Mouse (Mus musculus) forebrain, embryonic 10.5 days (tissue): Measurements from ENCODE around the gene Smyd3. TPM values are rescaled to one million over a fixed set of nuclear protein-coding genes. Genes with fewer than 3 reads are reported as not detected.
"Not testable (repeated sequence)": the region's sequence is repeated elsewhere in the genome, so short reads cannot be mapped to it uniquely, and the experiment has no call there.

Experiments used
- DNase-seq: peaks from one replicate; pipeline ENCODE4 v3.0.0-alpha.2; 2017; ENCODE audit warnings: low spot score; ENCODE audit errors: extremely low spot score
- H3K27ac ChIP-seq: fragments of 300-500 bp; sonication (generic); 2 replicates; pipeline ENCODE4 v1.5.1; 2016; ENCODE audit warnings: mild to moderate bottlenecking
- H3K27me3 ChIP-seq: fragments of 300-500 bp; sonication (generic); 2 replicates; pipeline ENCODE4 v1.6.1; 2016; ENCODE audit warnings: mild to moderate bottlenecking; ENCODE audit not compliant: poor library complexity, severe bottlenecking
- H3K36me3 ChIP-seq: fragments of 300-500 bp; sonication (generic); replicated peaks from 2 replicates; pipeline ENCODE4 v1.6.1; 2016; ENCODE audit warnings: mild to moderate bottlenecking, moderate library complexity
- H3K4me1 ChIP-seq: fragments of 300-500 bp; sonication (generic); 2 replicates; pipeline ENCODE4 v1.6.1; 2016
- H3K4me3 ChIP-seq: fragments of 300-500 bp; sonication (generic); 2 replicates; pipeline ENCODE4 v1.5.1; 2016; ENCODE audit warnings: mild to moderate bottlenecking, moderate library complexity
- H3K9me3 ChIP-seq: fragments of 300-500 bp; sonication (generic); 2 replicates; pipeline ENCODE4 v1.6.1; 2016; ENCODE audit warnings: mild to moderate bottlenecking, moderate library complexity
- WGBS: fragments of 180-500 bp; shearing (Covaris S2); methylation state at CpG from one replicate; pipeline ENCODE4 v1.1.7; 2016; 5-methylcytosine and 5-hydroxymethylcytosine counted together
- polyA plus RNA-seq: library from polyadenylated mRNA; unstranded; fragments of >200 nt; fragmentation: Nextera tagmentation; extraction: Ambion mirVana; gene quantifications from 2 replicates; pipeline ENCODE4 v1.2.1, GENCODE M21; 2016

Gene Smyd3
- polyA plus RNA-seq, 1 experiment from 2014 or later = 18.0 TPM

DNA sequence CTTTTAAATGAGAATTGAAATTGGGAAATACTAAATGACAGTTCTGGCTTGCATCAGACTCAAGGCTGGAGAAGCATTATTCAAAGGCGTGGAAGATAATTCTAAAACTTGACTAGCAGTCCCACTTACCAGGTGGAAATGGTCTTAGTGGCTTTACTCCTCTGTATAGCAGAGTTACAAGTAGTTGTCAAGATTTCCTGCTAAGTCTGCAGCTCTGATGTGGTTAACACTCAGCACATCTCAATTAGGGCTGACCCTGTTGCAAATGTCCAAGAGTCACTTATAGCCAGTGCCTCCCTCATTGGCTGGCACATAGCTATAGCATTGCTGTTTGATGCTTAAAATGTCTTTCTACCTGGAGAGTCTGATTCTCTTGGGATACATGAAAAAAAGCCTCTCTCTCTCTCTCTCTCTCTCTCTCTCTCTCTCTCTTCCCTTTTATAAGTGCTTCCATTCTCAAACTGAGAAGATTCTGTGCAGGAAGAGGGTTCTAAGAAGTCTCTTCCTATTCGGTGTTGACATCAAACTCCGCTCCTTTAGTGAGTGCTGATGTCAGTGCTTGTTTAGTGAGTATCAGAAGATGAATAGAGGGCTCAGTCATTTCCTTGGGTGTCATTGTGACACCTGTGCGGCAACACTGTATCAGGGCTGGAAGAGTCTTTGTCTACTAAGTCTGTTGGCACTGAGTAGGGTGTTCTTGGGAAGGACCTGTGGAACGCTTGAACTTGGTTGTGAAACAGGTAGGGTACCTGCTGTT, 31.3 kb upstream of the Smyd3 start:
- Histone ChIP-seq H3K27me3 (no peaks in the 10 kb centered on the region), H3K4me1 (peaks cover 32% of the 10 kb centered on the region), H3K9me3 (no peaks in the 10 kb centered on the region), H3K36me3 (no peaks in the 10 kb centered on the region), H3K4me3 (no peak overlapping the region), H3K27ac (no peak overlapping the region)
- no peak for DNase-seq
- 90% methylated on average over 5 of the region's 5 CpGs for WGBS

DNA sequence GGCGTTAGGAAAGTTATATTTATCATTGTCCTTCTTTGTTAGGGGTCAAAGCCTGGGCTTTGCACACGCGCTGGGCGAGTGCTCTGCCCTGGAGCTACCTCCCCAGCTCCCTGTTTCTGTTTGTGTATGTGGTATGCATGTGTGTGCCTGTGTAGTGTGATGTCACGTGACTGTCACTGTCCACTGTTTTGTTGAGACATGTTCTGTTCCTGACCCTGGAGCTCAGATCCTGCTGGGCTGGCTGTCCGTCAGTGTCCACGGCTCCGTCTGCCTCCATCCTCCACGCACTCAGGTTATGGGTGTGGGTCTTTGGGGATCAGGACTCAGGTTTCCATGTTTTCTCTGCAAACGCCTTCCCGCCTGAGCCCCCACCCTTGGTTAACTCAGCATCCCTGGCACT, 30.4 kb upstream of the Smyd3 start:
- Histone ChIP-seq H3K4me1 (peaks cover 32% of the 10 kb centered on the region), H3K36me3 (no peaks in the 10 kb centered on the region), H3K4me3 (no peak overlapping the region), H3K27me3 (no peaks in the 10 kb centered on the region), H3K9me3 (no peaks in the 10 kb centered on the region), H3K27ac (no peak overlapping the region)
- 77% methylated on average over 11 of the region's 11 CpGs for WGBS
- DNase-seq = no peak

DNA sequence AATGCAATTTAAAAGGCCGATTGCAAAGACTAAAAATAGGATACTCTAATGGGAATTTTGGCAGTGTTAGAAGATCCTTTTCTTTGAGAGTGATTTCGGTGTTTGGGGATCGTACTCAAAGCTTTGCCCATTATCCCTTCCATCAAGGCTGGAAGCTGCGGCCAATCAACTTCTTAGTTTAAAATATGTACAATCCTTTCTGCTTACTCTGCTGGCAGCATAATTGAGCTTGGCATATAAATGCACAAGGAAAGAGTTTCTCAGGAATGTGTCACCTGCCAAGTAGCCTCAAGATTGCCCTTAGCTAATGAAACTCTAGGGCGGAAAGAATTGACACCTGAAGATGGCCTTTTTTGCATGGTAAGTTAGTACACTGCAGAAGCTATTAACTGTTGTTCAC, 29.3 kb upstream of the Smyd3 start:
- H3K27me3 ChIP-seq = no peaks in the 10 kb centered on the region
- peak overlapping the region; percentile 88 for H3K4me3 ChIP-seq
- H3K4me1 ChIP-seq = peaks cover 29% of the 10 kb centered on the region
- H3K36me3 ChIP-seq = no peaks in the 10 kb centered on the region
- WGBS = 22% methylated on average over 5 of the region's 5 CpGs
- H3K9me3 ChIP-seq = no peaks in the 10 kb centered on the region
- H3K27ac ChIP-seq = peak overlapping the region; percentile 92
- no peak for DNase-seq

DNA sequence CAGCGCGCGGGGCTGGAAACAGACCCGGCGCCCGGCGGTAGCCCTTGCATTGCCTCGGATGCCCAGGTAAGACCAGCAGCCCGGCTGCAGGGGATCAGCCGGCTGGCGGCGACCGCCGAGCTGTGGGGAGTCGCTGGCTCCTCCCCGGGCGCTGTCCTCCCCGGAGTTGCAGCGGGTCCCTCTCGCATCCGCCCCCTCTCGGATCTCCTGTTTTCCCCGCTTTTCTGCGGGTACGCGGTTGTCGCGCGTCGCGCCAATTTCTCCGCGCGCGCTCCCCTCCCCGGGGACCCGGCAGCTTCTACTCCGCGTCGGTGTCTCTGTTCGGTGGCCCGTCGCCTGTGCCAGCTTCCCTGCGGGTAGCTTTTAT, 28.7 kb upstream of the Smyd3 start:
- no peak for DNase-seq
- Histone ChIP-seq H3K4me3 (peak overlapping the region; percentile 88), H3K4me1 (peaks cover 29% of the 10 kb centered on the region), H3K9me3 (no peaks in the 10 kb centered on the region), H3K36me3 (peaks cover under 1% of the 10 kb centered on the region; the same call in 1 of the 2 replicates), H3K27me3 (no peaks in the 10 kb centered on the region), H3K27ac (peak overlapping the region; percentile 92)
- WGBS = under 1% methylated on average over 43 of the region's 44 CpGs

GRCm38 (mm10) chr1:179545768-179546550, 28.1 kb upstream of the Smyd3 start, which contains the start of the genes Tfb2m and Cnst:
TSS of gene Tfb2m (minus strand) at chr1:179546267.
TSS of gene Cnst (plus strand) at chr1:179546370.
- H3K27me3 ChIP-seq, H3K36me3 ChIP-seq, H3K9me3 ChIP-seq: not testable (repeated sequence)
- H3K4me1 ChIP-seq = peaks cover 29% of the 10 kb centered on the region
- WGBS = under 1% methylated on average over 69 of the region's 69 CpGs
- peak; percentile 98 for DNase-seq
- H3K4me3 ChIP-seq = peak within 1 kb of the TSS; percentile 88
- H3K27ac ChIP-seq = peak within 1 kb of the TSS; percentile 92

- WGBS = 62% methylated on average over 3 of the region's 3 CpGs
- peaks cover 13% of the 10 kb centered on the region for H3K4me1 ChIP-seq
Observed at GRCm38 (mm10) chr1:179541502-179541901, 23.7 kb upstream of the Smyd3 start.

DNA sequence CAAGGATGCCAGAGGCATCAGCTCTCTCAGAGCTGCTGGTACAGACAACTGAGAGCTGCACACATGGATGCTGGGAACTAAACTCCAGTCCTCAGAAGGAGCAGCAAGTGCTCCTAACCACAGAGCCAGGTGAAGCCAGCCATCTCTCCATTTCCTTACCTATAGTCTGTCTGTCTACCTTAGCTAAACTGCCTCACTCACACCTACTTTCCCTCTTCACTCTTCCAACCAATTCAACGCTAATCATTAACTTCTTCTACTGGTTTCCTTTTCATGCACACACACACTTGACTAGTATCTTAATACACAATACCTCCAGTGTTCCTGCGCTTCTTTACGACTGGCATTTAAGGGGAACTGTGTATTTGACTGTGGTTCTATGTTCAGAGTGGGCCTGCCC, 22.0 kb upstream of the Smyd3 start:
- DNase-seq = no peak
- Histone ChIP-seq H3K27ac (no peak overlapping the region), H3K9me3 (no peaks in the 10 kb centered on the region), H3K36me3 (peaks cover 33% of the 10 kb centered on the region), H3K4me3 (no peak overlapping the region), H3K4me1 (peaks cover 7% of the 10 kb centered on the region), H3K27me3 (no peaks in the 10 kb centered on the region)
- 95% methylated on average over 3 of the region's 3 CpGs for WGBS

More at GRCm38 (mm10) chr1:179541502-179541901, 23.7 kb upstream of the Smyd3 start:
- no peaks in the 10 kb centered on the region for H3K27me3 ChIP-seq
- peaks cover 29% of the 10 kb centered on the region for H3K36me3 ChIP-seq
- H3K4me3 ChIP-seq = no peak overlapping the region
- no peak overlapping the region for H3K27ac ChIP-seq
- H3K9me3 ChIP-seq = no peaks in the 10 kb centered on the region
- no peak for DNase-seq

- H3K4me3 ChIP-seq = no peak overlapping the region
- no peaks in the 10 kb centered on the region for H3K4me1 ChIP-seq
- H3K27ac ChIP-seq = no peak overlapping the region
- peaks cover 38% of the 10 kb centered on the region for H3K36me3 ChIP-seq
- no peaks in the 10 kb centered on the region for H3K27me3 ChIP-seq
- 95% methylated on average over 3 of the region's 3 CpGs for WGBS
- H3K9me3 ChIP-seq = no peaks in the 10 kb centered on the region
- DNase-seq = no peak
Observed at GRCm38 (mm10) chr1:179539054-179539453, 21.2 kb upstream of the Smyd3 start.

DNA sequence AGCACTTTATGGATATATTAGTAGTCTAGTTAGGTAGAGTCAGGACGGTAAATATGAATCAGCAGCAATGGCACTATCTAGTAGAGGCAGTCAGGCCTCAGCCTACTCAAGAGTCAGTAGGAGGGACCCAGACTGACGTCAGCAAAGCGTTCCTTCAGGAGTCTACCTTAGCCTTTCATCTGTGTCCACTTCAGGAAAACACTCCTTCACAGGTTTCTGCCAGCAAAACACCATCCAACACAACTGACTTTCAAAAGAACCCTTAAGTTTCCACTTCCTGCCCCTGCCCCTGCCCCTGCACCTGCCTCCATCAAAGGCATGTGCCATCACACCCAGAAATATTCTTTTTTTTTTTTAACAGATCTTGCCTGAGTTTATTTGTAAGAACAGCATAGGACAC, 2.1 kb upstream of the Smyd3 start:
- DNase-seq = no peak
- no peak overlapping the region for H3K27ac ChIP-seq
- no peak overlapping the region for H3K4me3 ChIP-seq
- H3K36me3 ChIP-seq = no peaks in the 10 kb centered on the region
- no peaks in the 10 kb centered on the region for H3K9me3 ChIP-seq
- no peaks in the 10 kb centered on the region for H3K27me3 ChIP-seq
- 87% methylated on average over 3 of the region's 3 CpGs for WGBS
- peaks cover 14% of the 10 kb centered on the region for H3K4me1 ChIP-seq

- H3K27ac ChIP-seq = peak overlapping the region; percentile 82
Observed at GRCm38 (mm10) chr1:179516941-179517712, 714 bp downstream of the Smyd3 start.

DNA sequence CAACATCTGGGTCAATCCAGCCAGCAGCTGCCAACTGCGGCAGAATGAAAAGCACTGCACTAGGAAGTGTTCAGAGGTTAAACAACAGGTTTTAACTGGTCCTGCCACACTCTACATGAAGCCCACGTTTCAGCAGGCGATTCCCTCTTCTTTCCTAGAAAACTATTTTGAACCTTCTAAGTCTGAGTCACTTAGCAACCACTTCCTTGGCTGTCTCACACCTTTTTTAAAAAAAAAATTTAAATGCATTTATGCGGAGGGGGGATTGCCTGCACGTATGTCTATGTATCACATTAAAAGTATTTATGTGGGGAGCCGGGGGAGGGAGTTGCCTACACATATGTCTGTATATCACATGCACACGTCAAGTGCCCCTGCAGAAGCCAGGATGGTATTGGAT, 5.9 kb downstream of the Smyd3 start:
- 92% methylated on average over 7 of the region's 7 CpGs for WGBS
- no peak overlapping the region for H3K27ac ChIP-seq
- H3K9me3 ChIP-seq = no peaks in the 10 kb centered on the region
- DNase-seq = no peak
- H3K4me1 ChIP-seq = peaks cover 7% of the 10 kb centered on the region
- H3K4me3 ChIP-seq = no peak overlapping the region
- no peaks in the 10 kb centered on the region for H3K27me3 ChIP-seq
- H3K36me3 ChIP-seq = no peaks in the 10 kb centered on the region

More at GRCm38 (mm10) chr1:179516941-179517712, 714 bp downstream of the Smyd3 start:
- Histone ChIP-seq H3K4me1 (peaks cover 14% of the 10 kb centered on the region), H3K4me3 (peak overlapping the region; percentile 83), H3K9me3 (no peaks in the 10 kb centered on the region), H3K27me3 (no peaks in the 10 kb centered on the region), H3K36me3 (no peaks in the 10 kb centered on the region)
- peak; percentile 40 for DNase-seq
- under 1% methylated on average over 21 of the region's 21 CpGs for WGBS

GRCm38 (mm10) chr1:179510546-179511340, 7.1 kb downstream of the Smyd3 start:
- Histone ChIP-seq H3K27ac (no peak overlapping the region), H3K9me3 (no peaks in the 10 kb centered on the region), H3K4me1 (no peaks in the 10 kb centered on the region), H3K27me3 (no peaks in the 10 kb centered on the region), H3K4me3 (no peak overlapping the region), H3K36me3 (no peaks in the 10 kb centered on the region)
- DNase-seq = no peak
- WGBS = 87% methylated on average over 13 of the region's 13 CpGs
